Mouse (Mus musculus): ENCODE results near the gene Itgb2. TPM values are rescaled to one million over a fixed set of nuclear protein-coding genes. Genes with fewer than 3 reads are reported as not detected.

Itgb2 gene
- polyA plus RNA-seq, 1 experiment from 2014 or later = 2.7 TPM

- 73% methylated on average over 8 of the region's 8 CpGs for WGBS
Observed at GRCm38 (mm10) chr10:77565005-77565404, 35.0 kb downstream of the Itgb2 start.

GRCm38 (mm10) chr10:77566651-77567050 is 36.6 kb downstream of the Itgb2 start:
- Histone ChIP-seq H3K4me2 (replicated peaks; ENCODE audit: low read depth, low read length) (no peak overlapping the region), H3K9me3 (ENCODE audit: control insufficient read depth, low read depth, low read length) (no peaks in the 10 kb centered on the region), H3K4me1 (ENCODE audit: control insufficient read depth, insufficient read depth, low read length) (0 out of 2 replicates have a peak, but pooled peaks cover 3% of the 10 kb centered on the region), H3K4me3 (ENCODE audit: low read depth, low read length) (no peak overlapping the region), H3K27me3 (ENCODE audit: control insufficient read depth, insufficient read depth, low read length) (no peaks in the 10 kb centered on the region), H3K27ac (ENCODE audit: low read length) (peak overlapping the region; percentile 33; the same call in 1 of the 2 replicates), H3K36me3 (ENCODE audit: control insufficient read depth, insufficient read depth, low read length) (no peaks in the 10 kb centered on the region), H3K9ac (replicated peaks; ENCODE audit: low read depth, low read length) (no peak overlapping the region)
- WGBS = 39% methylated on average over 8 of the region's 8 CpGs
- ATAC-seq (ENCODE audit: insufficient number of reproducible peaks, insufficient read depth, low FRiP score, low read depth) = no peak

More at GRCm38 (mm10) chr10:77565005-77565404, 35.0 kb downstream of the Itgb2 start:
- H3K4me3 ChIP-seq (ENCODE audit: low read depth, low read length) = no peak overlapping the region
- ATAC-seq (ENCODE audit: insufficient number of reproducible peaks, insufficient read depth, low FRiP score, low read depth) = no peak
- H3K4me2 ChIP-seq (replicated peaks; ENCODE audit: low read depth, low read length) = no peak overlapping the region
- H3K4me1 ChIP-seq (ENCODE audit: control insufficient read depth, insufficient read depth, low read length) = 0 out of 2 replicates have a peak, but pooled peaks cover 3% of the 10 kb centered on the region
- H3K27me3 ChIP-seq (ENCODE audit: control insufficient read depth, insufficient read depth, low read length) = no peaks in the 10 kb centered on the region
- no peak overlapping the region for H3K9ac ChIP-seq (replicated peaks; ENCODE audit: low read depth, low read length)
- no peaks in the 10 kb centered on the region for H3K9me3 ChIP-seq (ENCODE audit: control insufficient read depth, low read depth, low read length)
- no peak overlapping the region for H3K27ac ChIP-seq (ENCODE audit: low read length)
- no peaks in the 10 kb centered on the region for H3K36me3 ChIP-seq (ENCODE audit: control insufficient read depth, insufficient read depth, low read length)

GRCm38 (mm10) chr10:77569481-77569880 is 39.4 kb downstream of the Itgb2 start:
- ATAC-seq (ENCODE audit: insufficient number of reproducible peaks, insufficient read depth, low FRiP score, low read depth) = peak; percentile 29; the same call in 1 of the 2 replicates
- 32% methylated on average over 7 of the region's 7 CpGs for WGBS
- H3K4me1 ChIP-seq (ENCODE audit: control insufficient read depth, insufficient read depth, low read length) = 0 out of 2 replicates have a peak, but pooled peaks cover 3% of the 10 kb centered on the region

GRCm38 (mm10) chr10:77569973-77570658 is 40.1 kb downstream of the Itgb2 start:
- H3K9me3 ChIP-seq (ENCODE audit: control insufficient read depth, low read depth, low read length) = no peaks in the 10 kb centered on the region
- peak overlapping the region; percentile 95 for H3K27ac ChIP-seq (ENCODE audit: low read length)
- ATAC-seq (ENCODE audit: insufficient number of reproducible peaks, insufficient read depth, low FRiP score, low read depth) = peak; percentile 77
- no peak overlapping the region for H3K4me3 ChIP-seq (ENCODE audit: low read depth, low read length)
- no peaks in the 10 kb centered on the region for H3K36me3 ChIP-seq (ENCODE audit: control insufficient read depth, insufficient read depth, low read length)
- H3K9ac ChIP-seq (replicated peaks; ENCODE audit: low read depth, low read length) = no peak overlapping the region
- H3K4me1 ChIP-seq (ENCODE audit: control insufficient read depth, insufficient read depth, low read length) = 0 out of 2 replicates have a peak, but pooled peaks cover 3% of the 10 kb centered on the region
- H3K4me2 ChIP-seq (replicated peaks; ENCODE audit: low read depth, low read length) = peak overlapping the region; percentile 36; the same call in 1 of the 2 replicates
- H3K27me3 ChIP-seq (ENCODE audit: control insufficient read depth, insufficient read depth, low read length) = no peaks in the 10 kb centered on the region
- 42% methylated on average over 6 of the region's 6 CpGs for WGBS

More at GRCm38 (mm10) chr10:77569481-77569880, 39.4 kb downstream of the Itgb2 start:
- Histone ChIP-seq H3K9me3 (ENCODE audit: control insufficient read depth, low read depth, low read length) (no peaks in the 10 kb centered on the region), H3K4me3 (ENCODE audit: low read depth, low read length) (no peak overlapping the region), H3K36me3 (ENCODE audit: control insufficient read depth, insufficient read depth, low read length) (no peaks in the 10 kb centered on the region), H3K27me3 (ENCODE audit: control insufficient read depth, insufficient read depth, low read length) (no peaks in the 10 kb centered on the region), H3K27ac (ENCODE audit: low read length) (peak overlapping the region; percentile 95), H3K4me2 (replicated peaks; ENCODE audit: low read depth, low read length) (peak overlapping the region; percentile 36), H3K9ac (replicated peaks; ENCODE audit: low read depth, low read length) (no peak overlapping the region)

- ATAC-seq (ENCODE audit: insufficient number of reproducible peaks, insufficient read depth, low FRiP score, low read depth) = no peak
- no peaks in the 10 kb centered on the region for H3K4me1 ChIP-seq (ENCODE audit: control insufficient read depth, insufficient read depth, low read length)
- no peak overlapping the region for H3K4me2 ChIP-seq (replicated peaks; ENCODE audit: low read depth, low read length)
- H3K27ac ChIP-seq (ENCODE audit: low read length) = peak overlapping the region; percentile 27; the same call in 1 of the 2 replicates
- H3K36me3 ChIP-seq (ENCODE audit: control insufficient read depth, insufficient read depth, low read length) = no peaks in the 10 kb centered on the region
- H3K9ac ChIP-seq (replicated peaks; ENCODE audit: low read depth, low read length) = no peak overlapping the region
- H3K9me3 ChIP-seq (ENCODE audit: control insufficient read depth, low read depth, low read length) = no peaks in the 10 kb centered on the region
- no peaks in the 10 kb centered on the region for H3K27me3 ChIP-seq (ENCODE audit: control insufficient read depth, insufficient read depth, low read length)
- 20% methylated on average over 3 of the region's 3 CpGs for WGBS
- no peak overlapping the region for H3K4me3 ChIP-seq (ENCODE audit: low read depth, low read length)
Observed at GRCm38 (mm10) chr10:77572225-77572624, 42.2 kb downstream of the Itgb2 start.

GRCm38 (mm10) chr10:77573162-77573561 is 43.1 kb downstream of the Itgb2 start:
- H3K36me3 ChIP-seq (ENCODE audit: control insufficient read depth, insufficient read depth, low read length) = no peaks in the 10 kb centered on the region
- H3K4me3 ChIP-seq (ENCODE audit: low read depth, low read length) = no peak overlapping the region
- no peaks in the 10 kb centered on the region for H3K27me3 ChIP-seq (ENCODE audit: control insufficient read depth, insufficient read depth, low read length)
- no peak overlapping the region for H3K9ac ChIP-seq (replicated peaks; ENCODE audit: low read depth, low read length)
- H3K4me2 ChIP-seq (replicated peaks; ENCODE audit: low read depth, low read length) = no peak overlapping the region
- no peaks in the 10 kb centered on the region for H3K4me1 ChIP-seq (ENCODE audit: control insufficient read depth, insufficient read depth, low read length)
- 0 out of 2 replicates have a peak overlapping the region, but pooled peaks have one; percentile 27 for H3K27ac ChIP-seq (ENCODE audit: low read length)
- 61% methylated on average over 1 of the region's 1 CpGs for WGBS
- ATAC-seq (ENCODE audit: insufficient number of reproducible peaks, insufficient read depth, low FRiP score, low read depth) = no peak
- H3K9me3 ChIP-seq (ENCODE audit: control insufficient read depth, low read depth, low read length) = no peaks in the 10 kb centered on the region

- Histone ChIP-seq H3K4me3 (ENCODE audit: low read depth, low read length) (no peak overlapping the region), H3K36me3 (ENCODE audit: control insufficient read depth, insufficient read depth, low read length) (no peaks in the 10 kb centered on the region; the same call in 1 of the 2 replicates), H3K4me2 (replicated peaks; ENCODE audit: low read depth, low read length) (no peak overlapping the region), H3K27me3 (ENCODE audit: control insufficient read depth, insufficient read depth, low read length) (no peaks in the 10 kb centered on the region), H3K4me1 (ENCODE audit: control insufficient read depth, insufficient read depth, low read length) (0 out of 2 replicates have a peak, but pooled peaks cover 5% of the 10 kb centered on the region), H3K27ac (ENCODE audit: low read length) (no peak overlapping the region), H3K9me3 (ENCODE audit: control insufficient read depth, low read depth, low read length) (no peaks in the 10 kb centered on the region), H3K9ac (replicated peaks; ENCODE audit: low read depth, low read length) (no peak overlapping the region)
- WGBS = 52% methylated on average over 10 of the region's 10 CpGs
- no peak for ATAC-seq (ENCODE audit: insufficient number of reproducible peaks, insufficient read depth, low FRiP score, low read depth)
Observed at GRCm38 (mm10) chr10:77580027-77580920, 50.2 kb downstream of the Itgb2 start.

GRCm38 (mm10) chr10:77581023-77581407 is 51.0 kb downstream of the Itgb2 start:
- Histone ChIP-seq H3K27me3 (ENCODE audit: control insufficient read depth, insufficient read depth, low read length) (no peaks in the 10 kb centered on the region), H3K27ac (ENCODE audit: low read length) (peak overlapping the region; percentile 73; the same call in 1 of the 2 replicates), H3K4me1 (ENCODE audit: control insufficient read depth, insufficient read depth, low read length) (0 out of 2 replicates have a peak, but pooled peaks cover 5% of the 10 kb centered on the region), H3K36me3 (ENCODE audit: control insufficient read depth, insufficient read depth, low read length) (no peaks in the 10 kb centered on the region; the same call in 1 of the 2 replicates), H3K9me3 (ENCODE audit: control insufficient read depth, low read depth, low read length) (no peaks in the 10 kb centered on the region), H3K9ac (replicated peaks; ENCODE audit: low read depth, low read length) (no peak overlapping the region; the same call in 1 of the 2 replicates), H3K4me2 (replicated peaks; ENCODE audit: low read depth, low read length) (peak overlapping the region; percentile 82), H3K4me3 (ENCODE audit: low read depth, low read length) (peak overlapping the region; percentile 85)
- 6% methylated on average over 8 of the region's 8 CpGs for WGBS
- ATAC-seq (ENCODE audit: insufficient number of reproducible peaks, insufficient read depth, low FRiP score, low read depth) = 0 out of 2 replicates have a peak, but pooled peaks have one; percentile 5

Data from stomach, embryonic 14.5 days (tissue).